Mouse (Mus musculus) right cerebral cortex, postnatal 36 days (tissue): Measurements from ENCODE around the gene Tns4.

Source experiments
- DNase-seq, 2 experiments: peaks; one replicate each; pipeline ENCODE4 v3.0.0; 2022; ENCODE audit warnings: low spot score in 2 of 2, mixed read lengths in 1 of 2

Tns4 gene

GRCm38 (mm10) chr11:99047120-99047519 is 42.0 kb downstream of the Tns4 start:
- no peak for DNase-seq

- DNase-seq, result no peak
Observed at GRCm38 (mm10) chr11:99045159-99045889, 43.8 kb downstream of the Tns4 start.

GRCm38 (mm10) chr11:99044306-99044705 is 44.8 kb downstream of the Tns4 start:
- no peak for DNase-seq

- no peak for DNase-seq
Observed at GRCm38 (mm10) chr11:99043632-99044031, 45.5 kb downstream of the Tns4 start.

- no peak for DNase-seq
Observed at GRCm38 (mm10) chr11:99042834-99043431, 46.2 kb downstream of the Tns4 start.

GRCm38 (mm10) chr11:99041841-99042780 is 47.0 kb downstream of the Tns4 start:
- DNase-seq, result no peak

- DNase-seq, result no peak
Observed at GRCm38 (mm10) chr11:99041051-99041729, 47.9 kb downstream of the Tns4 start, which contains the start of gene Igfbp4. TSS of gene Igfbp4 (plus strand) at chr11:99041244.

GRCm38 (mm10) chr11:99040346-99040974 is 48.6 kb downstream of the Tns4 start:
- DNase-seq, result no peak

- peak; percentile 54 to 56 for DNase-seq
Observed at GRCm38 (mm10) chr11:99039782-99040181, 49.3 kb downstream of the Tns4 start.

GRCm38 (mm10) chr11:99036254-99036653 is 52.9 kb downstream of the Tns4 start:
- no peak for DNase-seq

GRCm38 (mm10) chr11:99035350-99035749 is 53.8 kb downstream of the Tns4 start:
- no peak for DNase-seq

GRCm38 (mm10) chr11:99026899-99027440 is 62.1 kb downstream of the Tns4 start:
- DNase-seq, result no peak

GRCm38 (mm10) chr11:99025878-99026277 is 63.2 kb downstream of the Tns4 start:
- DNase-seq, result no peak

GRCm38 (mm10) chr11:99024468-99025134 is 64.5 kb downstream of the Tns4 start:
- DNase-seq, result no peak

GRCm38 (mm10) chr11:99023500-99024467 is 65.3 kb downstream of the Tns4 start, which contains the start of gene Top2a:
TSS of gene Top2a (minus strand) at chr11:99024189.
- peak; percentile 87 to 93 for DNase-seq

- DNase-seq, result no peak
Observed at GRCm38 (mm10) chr11:99023094-99023493, 66.0 kb downstream of the Tns4 start.

- DNase-seq, result no peak
Observed at GRCm38 (mm10) chr11:99022384-99022933, 66.6 kb downstream of the Tns4 start.

GRCm38 (mm10) chr11:99019844-99020243 is 69.3 kb downstream of the Tns4 start:
- no peak for DNase-seq
